Mouse (Mus musculus) stomach, postnatal 0 days (tissue): ENCODE results near the gene Epyc. TPM values are rescaled to one million over a fixed set of nuclear protein-coding genes. Genes with fewer than 3 reads are reported as not detected.

Source experiments
- ATAC-seq: fragments of 200-750 bp; cut with Nextera tagmentation; 2 replicates; pipeline ENCODE4 v1.8.0; 2017; ENCODE audit not compliant: low FRiP score, low TSS enrichment
- DNase-seq: peaks from one replicate; pipeline ENCODE4 v3.0.0-alpha.2; 2016; ENCODE audit warnings: low spot score
- H3K27ac ChIP-seq: fragments of 300-500 bp; sonication (generic); replicated peaks from 2 replicates; pipeline ENCODE4 v1.5.1; 2014; ENCODE audit warnings: mild to moderate bottlenecking, control low read depth
- H3K27me3 ChIP-seq: fragments of 300-500 bp; sonication (generic); 2 replicates; pipeline ENCODE4 v1.6.1; 2014; ENCODE audit warnings: low read length; ENCODE audit not compliant: control insufficient read depth, insufficient read depth
- H3K36me3 ChIP-seq: fragments of 300-500 bp; sonication (generic); 2 replicates; pipeline ENCODE4 v1.6.1; 2014; ENCODE audit warnings: low read length, mixed read lengths; ENCODE audit not compliant: control insufficient read depth, insufficient read depth
- H3K4me1 ChIP-seq: fragments of 300-500 bp; sonication (generic); replicated peaks from 2 replicates; pipeline ENCODE4 v1.6.1; 2014; ENCODE audit warnings: antibody characterized with exemption; ENCODE audit not compliant: control insufficient read depth, insufficient read depth
- H3K4me2 ChIP-seq: fragments of 300-500 bp; sonication (generic); replicated peaks from 2 replicates; pipeline ENCODE4 v1.6.1; 2014; ENCODE audit warnings: low read depth, mild to moderate bottlenecking, control low read depth, moderate library complexity
- H3K4me3 ChIP-seq: fragments of 300-500 bp; sonication (generic); 2 replicates; pipeline ENCODE4 v1.5.1; 2014; ENCODE audit warnings: low read depth, low read length, control low read depth
- H3K9ac ChIP-seq: fragments of 300-500 bp; sonication (generic); 2 replicates; pipeline ENCODE4 v1.6.1; 2014; ENCODE audit warnings: mild to moderate bottlenecking, low read length, control low read depth, mixed read lengths
- H3K9me3 ChIP-seq: fragments of 300-500 bp; sonication (generic); 2 replicates; pipeline ENCODE4 v1.6.1; 2016; ENCODE audit warnings: low read length; ENCODE audit not compliant: control insufficient read depth
- CTCF ChIP-seq: IDR thresholded peaks from 2 replicates; pipeline ENCODE4 v1.5.1; 2016; ENCODE audit warnings: antibody characterized with exemption, low read depth, mild to moderate bottlenecking, moderate library complexity
- EP300 ChIP-seq: optimal IDR thresholded peaks from 2 replicates; pipeline ENCODE3; 2016; ENCODE audit warnings: antibody characterized with exemption
- WGBS: fragments of 180-500 bp; shearing (Covaris S2); extraction: QIAGEN DNeasy Blood & Tissue Kit; methylation state at CpG from one replicate; pipeline ENCODE4 v1.1.7; 2014; 5-methylcytosine and 5-hydroxymethylcytosine counted together
- polyA plus RNA-seq: library from polyadenylated mRNA; unstranded; fragments of >200 nt; fragmentation: Nextera tagmentation; extraction: Ambion mirVana; gene quantifications from 2 replicates; pipeline ENCODE4 v1.2.1, GENCODE M21; 2015

The Epyc gene
- polyA plus RNA-seq, 1 experiment from 2014 or later, result 0.89 TPM

DNA sequence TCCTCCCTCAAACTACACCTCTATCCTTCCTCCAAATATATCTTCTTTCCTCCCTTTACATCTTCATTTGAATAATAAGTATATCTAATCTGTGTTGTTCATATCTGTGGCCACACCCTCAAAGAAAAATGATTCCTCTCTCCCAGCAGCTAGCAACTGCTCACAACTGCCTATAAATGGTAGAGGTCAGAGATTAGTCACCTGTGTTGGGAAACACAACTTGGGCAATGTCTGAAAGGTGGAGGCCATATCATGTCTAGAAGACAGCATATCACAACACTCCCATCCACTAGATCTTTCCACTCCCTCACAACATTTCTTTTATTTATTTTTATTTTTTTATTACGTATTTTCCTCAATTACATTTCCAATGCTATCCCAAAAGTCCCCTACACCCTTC lies 15.6 kb downstream of the Epyc start:
- WGBS, result 91% methylated on average over 1 of the region's 1 CpGs
- H3K4me2 ChIP-seq, result no peak overlapping the region
- H3K27me3 ChIP-seq, result no peaks in the 10 kb centered on the region
- TF ChIP-seq CTCF (no peak), EP300 (no peak)
- no peaks in the 10 kb centered on the region for H3K4me1 ChIP-seq
- DNase-seq, result no peak
- H3K9ac ChIP-seq, result no peak overlapping the region
- H3K27ac ChIP-seq, result no peak overlapping the region
- H3K36me3 ChIP-seq, result no peaks in the 10 kb centered on the region
- no peaks in the 10 kb centered on the region for H3K9me3 ChIP-seq
- H3K4me3 ChIP-seq, result no peak overlapping the region
- ATAC-seq, result no peak

DNA sequence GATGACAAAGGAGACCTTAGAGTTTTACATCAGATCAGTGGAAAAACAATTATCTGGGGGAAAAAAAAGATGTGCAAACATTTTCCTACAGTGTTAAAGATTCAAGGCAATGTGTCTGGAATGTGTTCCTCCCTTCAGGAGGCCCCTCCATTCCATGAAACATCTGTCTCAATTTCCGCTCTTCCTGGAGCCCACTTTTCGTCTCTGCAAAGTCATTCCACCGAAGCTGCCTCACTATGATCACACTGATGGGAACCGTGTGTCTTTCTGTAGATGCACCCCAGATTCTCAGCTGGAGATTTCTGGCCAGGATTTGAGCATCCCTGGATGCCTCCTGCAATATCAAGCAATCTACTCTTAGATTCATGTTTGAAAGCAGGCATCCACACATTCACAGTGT lies 24.8 kb downstream of the Epyc start:
- H3K27ac ChIP-seq, result no peak overlapping the region

GRCm38 (mm10) chr10:97670202-97670601 lies 26.3 kb downstream of the Epyc start:
- no peaks in the 10 kb centered on the region for H3K27me3 ChIP-seq
- no peaks in the 10 kb centered on the region for H3K4me1 ChIP-seq
- H3K36me3 ChIP-seq, result no peaks in the 10 kb centered on the region
- 33% methylated on average over 4 of the region's 4 CpGs for WGBS
- ATAC-seq (no peak), DNase-seq (no peak)
- no peak overlapping the region for H3K4me3 ChIP-seq
- H3K27ac ChIP-seq, result no peak overlapping the region
- no peaks in the 10 kb centered on the region for H3K9me3 ChIP-seq
- H3K4me2 ChIP-seq, result no peak overlapping the region
- H3K9ac ChIP-seq, result no peak overlapping the region
- no peak for TF ChIP-seq EP300
- peak; percentile 83 for TF ChIP-seq CTCF

More for the DNA sequence above, 24.8 kb downstream of the Epyc start:
- no peak for DNase-seq
- no peaks in the 10 kb centered on the region for H3K4me1 ChIP-seq
- no peaks in the 10 kb centered on the region for H3K9me3 ChIP-seq
- H3K4me2 ChIP-seq, result no peak overlapping the region
- no peaks in the 10 kb centered on the region for H3K27me3 ChIP-seq
- no peak for TF ChIP-seq CTCF
- TF ChIP-seq EP300, result no peak
- no peaks in the 10 kb centered on the region for H3K36me3 ChIP-seq
- no peak overlapping the region for H3K4me3 ChIP-seq
- WGBS, result 45% methylated on average over 4 of the region's 4 CpGs
- ATAC-seq, result no peak
- H3K9ac ChIP-seq, result no peak overlapping the region

GRCm38 (mm10) chr10:97673239-97673638 lies 29.4 kb downstream of the Epyc start:
- H3K4me2 ChIP-seq, result no peak overlapping the region
- H3K4me3 ChIP-seq, result no peak overlapping the region
- no peaks in the 10 kb centered on the region for H3K9me3 ChIP-seq
- 76% methylated on average over 2 of the region's 2 CpGs for WGBS
- no peak for DNase-seq
- no peaks in the 10 kb centered on the region for H3K4me1 ChIP-seq
- H3K27me3 ChIP-seq, result no peaks in the 10 kb centered on the region
- no peak overlapping the region for H3K27ac ChIP-seq
- TF ChIP-seq EP300 (no peak), CTCF (no peak)
- no peak for ATAC-seq
- no peak overlapping the region for H3K9ac ChIP-seq
- H3K36me3 ChIP-seq, result no peaks in the 10 kb centered on the region

DNA sequence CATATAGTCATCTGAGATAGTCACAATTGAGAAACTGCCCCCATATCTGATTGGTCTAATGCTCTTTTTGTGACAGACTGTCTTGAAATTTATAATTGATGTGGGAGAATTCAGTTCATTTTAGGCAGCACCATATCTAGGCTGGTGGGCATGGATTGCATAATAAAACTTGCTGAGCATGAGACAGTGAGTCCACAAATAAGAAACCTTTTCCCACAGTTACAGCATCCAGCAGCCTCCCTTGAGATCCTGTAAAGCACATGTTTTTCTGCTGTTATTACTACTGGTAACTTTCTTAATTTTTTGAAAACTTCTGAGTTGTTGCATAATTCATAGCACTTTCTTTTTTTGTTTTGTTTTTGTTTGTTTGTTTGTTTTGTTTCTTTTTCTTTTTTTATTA lies 39.1 kb downstream of the Epyc start:
- H3K36me3 ChIP-seq, result no peaks in the 10 kb centered on the region
- no peaks in the 10 kb centered on the region for H3K27me3 ChIP-seq
- H3K4me2 ChIP-seq, result no peak overlapping the region
- TF ChIP-seq EP300, result no peak
- no peak for TF ChIP-seq CTCF
- no peaks in the 10 kb centered on the region for H3K9me3 ChIP-seq
- H3K4me3 ChIP-seq, result no peak overlapping the region
- no peak overlapping the region for H3K9ac ChIP-seq
- H3K4me1 ChIP-seq, result no peaks in the 10 kb centered on the region
- DNase-seq, result no peak
- no peak for ATAC-seq
- H3K27ac ChIP-seq, result no peak overlapping the region

DNA sequence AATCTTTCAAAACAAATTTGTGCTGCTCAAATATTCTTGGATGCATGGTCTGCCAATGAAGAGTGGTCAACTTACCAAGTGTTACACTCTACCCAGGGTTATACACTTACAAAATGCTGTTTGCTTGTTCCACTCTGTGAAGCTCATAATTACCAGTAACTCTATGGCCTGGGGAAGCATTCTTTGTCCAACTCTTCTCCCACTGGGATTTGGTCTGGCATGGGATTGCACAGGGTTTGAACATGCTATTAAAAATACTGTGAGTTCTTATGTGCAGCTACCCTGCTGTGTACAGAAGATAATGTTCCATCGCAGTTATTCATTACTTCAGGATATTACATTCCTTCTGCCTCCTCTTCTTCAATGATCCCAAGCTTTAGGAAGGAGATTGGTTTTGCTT lies 43.3 kb downstream of the Epyc start:
- H3K4me1 ChIP-seq, result no peaks in the 10 kb centered on the region
- ATAC-seq (no peak), DNase-seq (no peak)
- no peak overlapping the region for H3K4me2 ChIP-seq
- no peaks in the 10 kb centered on the region for H3K27me3 ChIP-seq
- TF ChIP-seq CTCF (no peak), EP300 (no peak)
- H3K4me3 ChIP-seq, result no peak overlapping the region
- H3K9ac ChIP-seq, result no peak overlapping the region
- no peaks in the 10 kb centered on the region for H3K36me3 ChIP-seq
- no peaks in the 10 kb centered on the region for H3K9me3 ChIP-seq
- WGBS, result 84% methylated on average over 1 of the region's 1 CpGs
- no peak overlapping the region for H3K27ac ChIP-seq
